Mouse (Mus musculus): ENCODE data around the gene Aff3. TPM values are rescaled to one million over a fixed set of nuclear protein-coding genes. Genes with fewer than 3 reads are reported as not detected.

Aff3 gene
- polyA plus RNA-seq, 1 experiment from 2014 or later: 20.6 TPM

- Histone ChIP-seq H3K36me3 (peaks cover 14% of the 10 kb centered on the region), H3K27ac (peak overlapping the region; percentile 44; the same call in 1 of the 2 replicates), H3K27me3 (peaks cover 9% of the 10 kb centered on the region; the same call in 1 of the 2 replicates), H3K9ac (no peak overlapping the region), H3K4me1 (peaks cover 46% of the 10 kb centered on the region), H3K4me3 (no peak overlapping the region), H3K9me3 (no peaks in the 10 kb centered on the region), H3K4me2 (replicated peaks) (peak overlapping the region; percentile 16; the same call in 1 of the 2 replicates)
- WGBS: 25% methylated on average over 5 of the region's 5 CpGs
- ATAC-seq (ENCODE audit: low FRiP score, low read depth): peak; percentile 34; the same call in 1 of the 2 replicates
These were observed 447.7 kb downstream of the Aff3 start for GRCm38 (mm10) chr1:38217098-38217497.

GRCm38 (mm10) chr1:38213377-38213776 lies 451.4 kb downstream of the Aff3 start:
- 70% methylated on average over 3 of the region's 3 CpGs for WGBS

GRCm38 (mm10) chr1:38212386-38212785 lies 452.4 kb downstream of the Aff3 start:
- Histone ChIP-seq H3K36me3 (peaks cover 46% of the 10 kb centered on the region), H3K27ac (no peak overlapping the region), H3K4me1 (peaks cover 35% of the 10 kb centered on the region), H3K4me3 (no peak overlapping the region), H3K4me2 (replicated peaks) (no peak overlapping the region), H3K27me3 (peaks cover 13% of the 10 kb centered on the region; the same call in 1 of the 2 replicates), H3K9me3 (no peaks in the 10 kb centered on the region), H3K9ac (no peak overlapping the region)
- 71% methylated on average over 5 of the region's 5 CpGs for WGBS
- ATAC-seq (ENCODE audit: low FRiP score, low read depth): no peak

More at GRCm38 (mm10) chr1:38213377-38213776, 451.4 kb downstream of the Aff3 start:
- peaks cover 36% of the 10 kb centered on the region for H3K36me3 ChIP-seq
- no peak overlapping the region for H3K9ac ChIP-seq
- peaks cover 35% of the 10 kb centered on the region for H3K4me1 ChIP-seq
- no peak overlapping the region for H3K27ac ChIP-seq
- peaks cover 13% of the 10 kb centered on the region; the same call in 1 of the 2 replicates for H3K27me3 ChIP-seq
- no peak for ATAC-seq (ENCODE audit: low FRiP score, low read depth)
- no peak overlapping the region for H3K4me3 ChIP-seq
- no peaks in the 10 kb centered on the region for H3K9me3 ChIP-seq
- no peak overlapping the region for H3K4me2 ChIP-seq (replicated peaks)

- peaks cover 70% of the 10 kb centered on the region for H3K36me3 ChIP-seq
- no peaks in the 10 kb centered on the region for H3K27me3 ChIP-seq
- ATAC-seq (ENCODE audit: low FRiP score, low read depth): peak; percentile 48; the same call in 1 of the 2 replicates
- H3K9me3 ChIP-seq: no peaks in the 10 kb centered on the region
- H3K9ac ChIP-seq: no peak overlapping the region
- 48% methylated on average over 10 of the region's 10 CpGs for WGBS
- peaks cover 23% of the 10 kb centered on the region for H3K4me1 ChIP-seq
- H3K4me2 ChIP-seq (replicated peaks): no peak overlapping the region
- no peak overlapping the region for H3K4me3 ChIP-seq
- H3K27ac ChIP-seq: no peak overlapping the region
These were observed 462.1 kb downstream of the Aff3 start for GRCm38 (mm10) chr1:38202475-38203183.

- H3K9ac ChIP-seq: no peak overlapping the region
- WGBS: 62% methylated on average over 3 of the region's 3 CpGs
- no peak overlapping the region for H3K4me3 ChIP-seq
- no peaks in the 10 kb centered on the region for H3K27me3 ChIP-seq
- no peak overlapping the region for H3K4me2 ChIP-seq (replicated peaks)
- no peaks in the 10 kb centered on the region for H3K9me3 ChIP-seq
- ATAC-seq (ENCODE audit: low FRiP score, low read depth): no peak
- no peak overlapping the region for H3K27ac ChIP-seq
- peaks cover 70% of the 10 kb centered on the region for H3K36me3 ChIP-seq
- peaks cover 22% of the 10 kb centered on the region for H3K4me1 ChIP-seq
These were observed 463.0 kb downstream of the Aff3 start for GRCm38 (mm10) chr1:38201796-38202195.

- H3K9ac ChIP-seq: no peak overlapping the region
- no peak overlapping the region for H3K4me3 ChIP-seq
- no peak overlapping the region for H3K27ac ChIP-seq
- WGBS: 59% methylated on average over 17 of the region's 17 CpGs
- H3K4me1 ChIP-seq: peaks cover 22% of the 10 kb centered on the region
- no peaks in the 10 kb centered on the region for H3K9me3 ChIP-seq
- no peak overlapping the region for H3K4me2 ChIP-seq (replicated peaks)
- no peak for ATAC-seq (ENCODE audit: low FRiP score, low read depth)
- no peaks in the 10 kb centered on the region for H3K27me3 ChIP-seq
- H3K36me3 ChIP-seq: peaks cover 70% of the 10 kb centered on the region
These were observed 464.8 kb downstream of the Aff3 start for GRCm38 (mm10) chr1:38199669-38200635.

- WGBS: 72% methylated on average over 15 of the region's 15 CpGs
- Histone ChIP-seq H3K9ac (no peak overlapping the region), H3K4me3 (no peak overlapping the region), H3K4me2 (replicated peaks) (no peak overlapping the region), H3K27me3 (no peaks in the 10 kb centered on the region), H3K27ac (no peak overlapping the region), H3K36me3 (peaks cover 57% of the 10 kb centered on the region), H3K9me3 (no peaks in the 10 kb centered on the region), H3K4me1 (peaks cover 22% of the 10 kb centered on the region)
- ATAC-seq (ENCODE audit: low FRiP score, low read depth): no peak
These were observed 466.2 kb downstream of the Aff3 start for GRCm38 (mm10) chr1:38198393-38199029.

- Histone ChIP-seq H3K36me3 (peaks cover 50% of the 10 kb centered on the region), H3K27me3 (no peaks in the 10 kb centered on the region), H3K4me2 (replicated peaks) (no peak overlapping the region), H3K9me3 (no peaks in the 10 kb centered on the region), H3K27ac (no peak overlapping the region), H3K4me3 (no peak overlapping the region), H3K9ac (no peak overlapping the region), H3K4me1 (peaks cover 18% of the 10 kb centered on the region)
- 72% methylated on average over 8 of the region's 8 CpGs for WGBS
- no peak for ATAC-seq (ENCODE audit: low FRiP score, low read depth)
These were observed 467.5 kb downstream of the Aff3 start for GRCm38 (mm10) chr1:38197145-38197682.

GRCm38 (mm10) chr1:38195721-38196120 lies 469.0 kb downstream of the Aff3 start:
- Histone ChIP-seq H3K4me3 (no peak overlapping the region), H3K36me3 (peaks cover 59% of the 10 kb centered on the region), H3K4me1 (peaks cover 21% of the 10 kb centered on the region), H3K4me2 (replicated peaks) (no peak overlapping the region), H3K9me3 (no peaks in the 10 kb centered on the region), H3K27ac (no peak overlapping the region), H3K9ac (no peak overlapping the region), H3K27me3 (no peaks in the 10 kb centered on the region)
- no peak for ATAC-seq (ENCODE audit: low FRiP score, low read depth)
- 89% methylated on average over 3 of the region's 3 CpGs for WGBS

- Histone ChIP-seq H3K4me2 (replicated peaks) (no peak overlapping the region), H3K9ac (no peak overlapping the region), H3K4me1 (peaks cover 13% of the 10 kb centered on the region), H3K36me3 (peaks cover 70% of the 10 kb centered on the region), H3K9me3 (no peaks in the 10 kb centered on the region), H3K27me3 (0 out of 2 replicates have a peak, but pooled peaks cover 4% of the 10 kb centered on the region), H3K27ac (no peak overlapping the region), H3K4me3 (no peak overlapping the region)
- no peak for ATAC-seq (ENCODE audit: low FRiP score, low read depth)
- 72% methylated on average over 5 of the region's 5 CpGs for WGBS
These were observed 478.6 kb downstream of the Aff3 start for GRCm38 (mm10) chr1:38186227-38186545.

GRCm38 (mm10) chr1:38185517-38186226 lies 479.1 kb downstream of the Aff3 start:
- H3K27me3 ChIP-seq: 0 out of 2 replicates have a peak, but pooled peaks cover 4% of the 10 kb centered on the region
- peak; percentile 79 for ATAC-seq (ENCODE audit: low FRiP score, low read depth)
- H3K4me3 ChIP-seq: no peak overlapping the region
- peaks cover 15% of the 10 kb centered on the region for H3K4me1 ChIP-seq
- no peak overlapping the region for H3K9ac ChIP-seq
- H3K27ac ChIP-seq: no peak overlapping the region
- WGBS: 29% methylated on average over 17 of the region's 17 CpGs
- H3K36me3 ChIP-seq: peaks cover 71% of the 10 kb centered on the region
- no peak overlapping the region for H3K4me2 ChIP-seq (replicated peaks)
- H3K9me3 ChIP-seq: no peaks in the 10 kb centered on the region

Data from limb, embryonic 13.5 days (tissue).